Mouse (Mus musculus) v-Abl transformed pro-B cells (cell line): Measurements from ENCODE around the gene Pth.

ENCODE experiments used
- in situ Hi-C, 2 experiments: fragments of 400-800 bp; cut with MboI; formaldehyde crosslinking; loops; one replicate each; pipeline ENCODE4 v1.15.1; 2025; ENCODE audit not compliant: unreplicated experiment in 2 of 2

Pth gene

GRCm38 (mm10) chr7:113388470-113388869 is at the start of gene Pth:
Gene Pth, minus strand, starts transcription at chr7:113388570.
- in situ Hi-C loops = loop anchor here in 1 of 2 experiments (25.0 kb wide), 1 partner anchor 1424 kb away; no protein-coding TSS in a partner anchor

GRCm38 (mm10) chr7:113436312-113436711 is 47.9 kb upstream of the Pth start:
- in situ Hi-C loops = loop anchor here (10.0 to 25.0 kb wide), 4 partner anchors 62 to 524 kb away; no protein-coding TSS in a partner anchor

GRCm38 (mm10) chr7:113434286-113434685 is 45.9 kb upstream of the Pth start:
- in situ Hi-C loops = loop anchor here (10.0 to 25.0 kb wide), 4 partner anchors 59 to 522 kb away; no protein-coding TSS in a partner anchor

- in situ Hi-C loops = loop anchor here (10.0 to 25.0 kb wide), 4 partner anchors 59 to 521 kb away; no protein-coding TSS in a partner anchor
Observed at GRCm38 (mm10) chr7:113433451-113433850, 45.1 kb upstream of the Pth start.

- in situ Hi-C loops = loop anchor here (10.0 to 25.0 kb wide), 4 partner anchors 58 to 521 kb away; no protein-coding TSS in a partner anchor
Observed at GRCm38 (mm10) chr7:113432891-113433290, 44.5 kb upstream of the Pth start.

GRCm38 (mm10) chr7:113420771-113421170 is 32.4 kb upstream of the Pth start:
- in situ Hi-C loops = loop anchor here in 1 of 2 experiments (25.0 kb wide), 1 partner anchor 1392 kb away; no protein-coding TSS in a partner anchor

- in situ Hi-C loops = loop anchor here in 1 of 2 experiments (25.0 kb wide), 1 partner anchor 1393 kb away; no protein-coding TSS in a partner anchor
Observed at GRCm38 (mm10) chr7:113419070-113419782, 30.9 kb upstream of the Pth start.

- in situ Hi-C loops = loop anchor here in 1 of 2 experiments (25.0 kb wide), 1 partner anchor 1396 kb away; no protein-coding TSS in a partner anchor
Observed at GRCm38 (mm10) chr7:113416536-113416935, 28.2 kb upstream of the Pth start.

GRCm38 (mm10) chr7:113415256-113415655 is 26.9 kb upstream of the Pth start:
- in situ Hi-C loops = loop anchor here in 1 of 2 experiments (25.0 kb wide), 1 partner anchor 1397 kb away; no protein-coding TSS in a partner anchor

- in situ Hi-C loops = loop anchor here in 1 of 2 experiments (25.0 kb wide), 1 partner anchor 1404 kb away; no protein-coding TSS in a partner anchor
Observed at GRCm38 (mm10) chr7:113408712-113409111, 20.3 kb upstream of the Pth start.

GRCm38 (mm10) chr7:113398083-113398482 is 9.7 kb upstream of the Pth start:
- in situ Hi-C loops = loop anchor here in 1 of 2 experiments (25.0 kb wide), 1 partner anchor 1414 kb away; no protein-coding TSS in a partner anchor

- in situ Hi-C loops = loop anchor here in 1 of 2 experiments (25.0 kb wide), 1 partner anchor 1416 kb away; no protein-coding TSS in a partner anchor
Observed at GRCm38 (mm10) chr7:113396661-113397060, 8.3 kb upstream of the Pth start.

- in situ Hi-C loops = loop anchor here in 1 of 2 experiments (25.0 kb wide), 1 partner anchor 1421 kb away; no protein-coding TSS in a partner anchor
Observed at GRCm38 (mm10) chr7:113391619-113392018, 3.2 kb upstream of the Pth start.

- in situ Hi-C loops = loop anchor here (5.0 to 25.0 kb wide), 8 partner anchors 57 to 1434 kb away; partner anchors contain the start of gene Far1 (in 2 of the 2)
Observed at GRCm38 (mm10) chr7:113377875-113378658, 10.3 kb downstream of the Pth start.

- in situ Hi-C loops = loop anchor here (5.0 to 10.0 kb wide), 7 partner anchors 62 to 652 kb away; partner anchors contain the start of gene Far1 (in 2 of the 2)
Observed at GRCm38 (mm10) chr7:113372682-113373081, 15.7 kb downstream of the Pth start.

GRCm38 (mm10) chr7:113369620-113370340 is 18.6 kb downstream of the Pth start:
- in situ Hi-C loops = loop anchor here (5.0 to 10.0 kb wide), 7 partner anchors 65 to 655 kb away; partner anchors contain the start of gene Far1 (in 2 of the 2)

- in situ Hi-C loops = no loop called here
Observed at GRCm38 (mm10) chr7:113368746-113369619, 19.4 kb downstream of the Pth start, which contains the start of gene Btbd10. Gene Btbd10, minus strand, starts transcription at chr7:113369392.

- in situ Hi-C loops = no loop called here
Observed at GRCm38 (mm10) chr7:113367440-113367839, 20.9 kb downstream of the Pth start.
